Mouse (Mus musculus) stomach, embryonic 14.5 days (tissue): ENCODE data around the gene Tcp11l1. TPM values are rescaled to one million over a fixed set of nuclear protein-coding genes. Genes with fewer than 3 reads are reported as not detected.

Experiments used
- ATAC-seq: fragments of 200-750 bp; cut with Nextera tagmentation; 2 replicates; pipeline ENCODE4 v1.8.0; 2017; ENCODE audit warnings: low read depth, moderate TSS enrichment; ENCODE audit not compliant: insufficient number of reproducible peaks, insufficient read depth, low FRiP score
- H3K27ac ChIP-seq: fragments of 300-500 bp; sonication (generic); 2 replicates; pipeline ENCODE4 v1.5.1; 2014; ENCODE audit warnings: mild to moderate bottlenecking, low read length, moderate library complexity, mixed read lengths
- H3K27me3 ChIP-seq: fragments of 300-500 bp; sonication (generic); 2 replicates; pipeline ENCODE4 v1.6.1; 2014; ENCODE audit warnings: low read length, control low read depth, mixed read lengths; ENCODE audit not compliant: control insufficient read depth, insufficient read depth
- H3K36me3 ChIP-seq: fragments of 300-500 bp; sonication (generic); 2 replicates; pipeline ENCODE4 v1.6.1; 2014; ENCODE audit warnings: mild to moderate bottlenecking, control low read depth, low read length, moderate library complexity, mixed read lengths; ENCODE audit not compliant: control insufficient read depth, insufficient read depth
- H3K4me1 ChIP-seq: fragments of 300-500 bp; sonication (generic); 2 replicates; pipeline ENCODE4 v1.6.1; 2014; ENCODE audit warnings: low read length, control low read depth, mixed read lengths; ENCODE audit not compliant: control insufficient read depth, insufficient read depth
- H3K4me2 ChIP-seq: fragments of 300-500 bp; sonication (generic); replicated peaks from 2 replicates; pipeline ENCODE4 v1.6.1; 2014; ENCODE audit warnings: low read depth, low read length, control low read depth
- H3K4me3 ChIP-seq: fragments of 300-500 bp; sonication (generic); 2 replicates; pipeline ENCODE4 v1.5.1; 2014; ENCODE audit warnings: low read depth, low read length, control low read depth
- H3K9ac ChIP-seq: fragments of 300-500 bp; sonication (generic); replicated peaks from 2 replicates; pipeline ENCODE4 v1.6.1; 2014; ENCODE audit warnings: low read depth, mild to moderate bottlenecking, control low read depth, low read length, moderate library complexity, mixed read lengths
- H3K9me3 ChIP-seq: fragments of 300-500 bp; sonication (generic); 2 replicates; pipeline ENCODE4 v1.6.1; 2016; ENCODE audit warnings: low read depth, low read length, control low read depth; ENCODE audit not compliant: control insufficient read depth
- WGBS: fragments of 180-500 bp; shearing (Covaris S2); extraction: QIAGEN DNeasy Blood & Tissue Kit; methylation state at CpG from one replicate; pipeline ENCODE4 v1.1.7; 2014; 5-methylcytosine and 5-hydroxymethylcytosine counted together
- polyA plus RNA-seq: library from polyadenylated mRNA; unstranded; fragments of >200 nt; fragmentation: Nextera tagmentation; extraction: Ambion mirVana; gene quantifications from 2 replicates; pipeline ENCODE4 v1.2.1, GENCODE M21; 2014

Gene Tcp11l1
- polyA plus RNA-seq, 1 experiment from 2014 or later, result 55.2 TPM

DNA sequence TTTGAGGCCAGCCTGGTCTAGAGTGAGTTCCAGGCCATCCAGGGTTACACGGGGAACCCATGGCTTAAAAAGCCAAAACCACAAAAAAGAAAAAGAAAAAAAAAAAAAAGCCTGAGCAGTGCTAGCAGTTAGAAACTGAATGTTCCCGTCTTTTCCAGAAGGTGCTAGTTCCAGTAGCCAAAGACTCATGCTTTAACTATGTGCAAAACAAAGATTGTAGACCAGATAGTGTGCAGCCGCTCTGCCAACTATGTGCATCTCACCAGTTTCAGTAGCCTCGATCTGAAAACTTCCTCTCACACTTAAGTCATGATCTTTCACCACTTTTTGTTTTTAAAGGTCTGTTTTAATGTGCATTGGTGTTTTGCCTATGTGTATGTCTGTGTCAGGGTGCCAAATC, 5.9 kb upstream of the Tcp11l1 start:
- H3K9me3 ChIP-seq, result no peaks in the 10 kb centered on the region
- no peak for ATAC-seq
- no peak overlapping the region for H3K4me2 ChIP-seq
- no peaks in the 10 kb centered on the region for H3K27me3 ChIP-seq
- H3K4me3 ChIP-seq, result no peak overlapping the region
- WGBS, result 83% methylated on average over 4 of the region's 4 CpGs
- H3K27ac ChIP-seq, result no peak overlapping the region
- H3K9ac ChIP-seq, result no peak overlapping the region
- H3K36me3 ChIP-seq, result no peaks in the 10 kb centered on the region
- no peaks in the 10 kb centered on the region for H3K4me1 ChIP-seq

DNA sequence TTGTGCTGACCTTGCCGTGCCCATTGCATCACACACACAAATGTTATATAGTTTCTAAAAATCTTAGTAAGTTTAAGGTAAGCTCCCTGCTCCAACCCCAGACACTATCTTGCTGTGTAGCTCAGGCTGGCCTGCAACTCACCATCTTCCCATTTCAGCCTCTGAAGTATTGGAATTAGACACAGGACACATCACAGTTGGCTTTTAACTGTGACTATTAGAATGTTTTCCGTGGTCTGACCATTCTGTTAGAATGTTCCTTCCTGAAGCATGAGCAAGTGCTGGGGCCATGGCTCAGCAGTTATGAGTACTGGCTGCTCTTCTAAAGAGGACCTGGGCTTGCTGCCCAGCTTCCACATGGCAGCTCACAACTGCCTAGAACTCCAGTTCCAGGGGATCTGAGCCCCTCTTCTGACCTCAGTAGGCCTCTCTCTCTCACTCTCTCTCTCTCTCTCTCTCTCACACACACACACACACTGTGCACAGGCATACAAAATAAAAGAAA, 5.3 kb upstream of the Tcp11l1 start:
- no peak overlapping the region for H3K9ac ChIP-seq
- no peak overlapping the region for H3K4me3 ChIP-seq
- H3K4me1 ChIP-seq, result no peaks in the 10 kb centered on the region
- H3K36me3 ChIP-seq, result no peaks in the 10 kb centered on the region
- H3K27ac ChIP-seq, result no peak overlapping the region
- ATAC-seq, result no peak
- no peaks in the 10 kb centered on the region for H3K9me3 ChIP-seq
- H3K27me3 ChIP-seq, result no peaks in the 10 kb centered on the region
- no peak overlapping the region for H3K4me2 ChIP-seq
- 84% methylated on average over 2 of the region's 2 CpGs for WGBS

DNA sequence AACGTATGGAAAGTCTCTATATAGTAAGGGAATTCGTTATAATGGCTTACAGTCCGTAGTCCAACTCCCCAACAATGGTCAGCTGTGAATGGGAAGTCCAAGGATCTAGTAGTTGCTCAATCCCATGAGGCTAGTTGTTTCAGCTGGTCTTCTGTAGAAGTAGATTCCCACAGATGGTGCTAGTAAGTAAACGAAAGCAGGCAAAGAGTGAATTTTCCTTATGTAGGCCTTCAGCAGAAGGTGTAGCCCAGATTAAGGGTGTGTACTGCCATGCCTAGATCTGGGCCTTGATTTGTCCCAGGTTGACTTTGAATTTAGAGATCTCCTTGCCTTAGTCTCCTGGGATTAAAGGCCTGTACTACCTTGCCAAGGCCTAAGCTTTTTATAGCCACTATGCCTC, 4.3 kb upstream of the Tcp11l1 start, which contains the start of gene Pin1rt1:
Gene Pin1rt1, minus strand, starts transcription at position 101 of the 400 bp plus-strand sequence.
- WGBS, result 91% methylated on average over 4 of the region's 4 CpGs
- H3K9ac ChIP-seq, result no peak within 1 kb of the TSS
- ATAC-seq, result no peak
- no peak within 1 kb of the TSS for H3K4me2 ChIP-seq
- no peaks in the 10 kb centered on the region for H3K4me1 ChIP-seq
- no peaks in the 10 kb centered on the region for H3K36me3 ChIP-seq
- H3K9me3 ChIP-seq, result no peaks in the 10 kb centered on the region
- H3K27me3 ChIP-seq, result no peaks in the 10 kb centered on the region
- H3K27ac ChIP-seq, result no peak within 1 kb of the TSS
- no peak within 1 kb of the TSS for H3K4me3 ChIP-seq

DNA sequence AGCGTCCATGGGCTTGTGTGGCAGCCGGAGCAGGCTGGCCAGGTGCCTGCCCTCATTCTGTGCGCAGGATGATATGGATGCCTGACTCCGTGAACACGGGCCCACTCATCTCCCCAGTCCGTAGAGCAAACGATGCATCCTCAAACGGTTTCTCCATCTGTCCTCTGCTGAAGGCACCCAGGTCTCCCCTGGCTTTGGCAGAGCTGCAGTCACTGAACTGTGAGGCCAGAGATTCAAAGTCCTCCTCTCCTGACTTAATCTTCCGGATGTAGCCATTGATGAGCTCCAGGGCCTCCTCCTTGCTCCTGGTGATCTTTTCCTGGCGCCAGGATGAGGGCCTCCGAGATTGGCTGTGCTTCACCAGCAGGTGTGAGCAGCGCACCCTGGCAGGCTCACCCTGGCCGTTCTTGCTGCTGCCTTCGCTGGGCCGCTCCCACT, 2.3 kb upstream of the Tcp11l1 start:
- H3K27ac ChIP-seq, result no peak overlapping the region
- ATAC-seq, result no peak
- no peak overlapping the region for H3K9ac ChIP-seq
- no peaks in the 10 kb centered on the region for H3K9me3 ChIP-seq
- no peaks in the 10 kb centered on the region for H3K36me3 ChIP-seq
- 42% methylated on average over 15 of the region's 15 CpGs for WGBS
- no peak overlapping the region for H3K4me2 ChIP-seq
- no peaks in the 10 kb centered on the region for H3K27me3 ChIP-seq
- H3K4me1 ChIP-seq, result 0 out of 2 replicates have a peak, but pooled peaks cover 4% of the 10 kb centered on the region
- no peak overlapping the region for H3K4me3 ChIP-seq

DNA sequence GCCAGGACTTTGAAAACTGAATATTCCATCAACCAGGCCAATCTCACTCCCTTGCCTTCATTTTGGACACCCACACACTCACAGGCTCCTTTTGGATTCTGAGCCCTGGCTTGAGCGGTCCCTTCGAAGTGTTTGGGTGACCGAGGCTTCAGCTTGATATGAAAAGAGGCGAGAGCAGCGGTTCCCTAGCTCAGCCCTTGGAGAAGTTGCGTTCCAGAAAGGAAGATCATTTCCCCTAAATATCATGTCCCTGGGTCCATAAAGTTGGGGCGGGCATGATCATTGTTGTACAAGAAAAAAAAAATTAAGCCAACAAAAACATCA, 479 bp upstream of the Tcp11l1 start:
- Histone ChIP-seq H3K4me1 (0 out of 2 replicates have a peak, but pooled peaks cover 4% of the 10 kb centered on the region), H3K4me2 (peak overlapping the region; percentile 66), H3K4me3 (peak overlapping the region; percentile 59), H3K27ac (peak overlapping the region; percentile 70), H3K9me3 (no peaks in the 10 kb centered on the region), H3K9ac (peak overlapping the region; percentile 67; the same call in 1 of the 2 replicates), H3K27me3 (no peaks in the 10 kb centered on the region), H3K36me3 (no peaks in the 10 kb centered on the region; the same call in 1 of the 2 replicates)
- 0% methylated on average over 7 of the region's 7 CpGs for WGBS
- ATAC-seq, result no peak; the same call in 1 of the 2 replicates

DNA sequence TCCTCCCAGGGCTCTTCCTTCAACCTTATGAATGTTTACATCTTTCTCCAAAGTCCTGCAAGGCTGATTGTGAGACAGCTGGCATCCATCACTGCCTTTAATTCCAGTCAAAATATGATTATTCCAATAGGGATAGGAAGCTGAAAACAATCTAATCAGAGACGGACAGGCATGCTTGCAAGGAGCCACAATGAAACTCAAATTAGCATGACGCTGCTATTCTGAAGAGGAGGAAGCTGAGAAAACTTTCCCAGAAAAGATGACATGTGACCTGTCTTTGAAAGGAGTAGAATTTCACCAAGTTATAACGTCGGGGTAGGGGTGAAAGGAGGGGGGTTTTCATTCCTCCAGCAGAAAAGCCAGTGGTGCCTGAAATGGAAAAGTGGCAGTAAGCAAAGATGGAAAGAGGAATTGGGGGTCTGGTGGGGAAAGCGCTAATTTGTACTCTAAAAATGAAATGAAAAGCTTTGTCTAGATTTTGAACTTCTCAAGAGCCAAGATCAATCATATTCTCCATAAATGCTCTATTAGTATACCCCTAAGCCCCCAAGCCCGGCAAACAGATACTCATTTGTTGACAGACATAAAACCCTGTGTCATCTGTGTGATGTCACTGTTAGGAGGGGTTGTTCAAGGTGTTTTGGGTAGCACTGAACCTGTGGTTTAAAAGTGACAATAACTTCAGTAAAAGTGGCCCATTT, 1.1 kb downstream of the Tcp11l1 start:
- no peaks in the 10 kb centered on the region for H3K9me3 ChIP-seq
- H3K27me3 ChIP-seq, result no peaks in the 10 kb centered on the region
- H3K4me1 ChIP-seq, result 0 out of 2 replicates have a peak, but pooled peaks cover 4% of the 10 kb centered on the region
- no peak overlapping the region for H3K27ac ChIP-seq
- peak overlapping the region; percentile 66 for H3K4me2 ChIP-seq
- WGBS, result 19% methylated on average over 6 of the region's 6 CpGs
- no peaks in the 10 kb centered on the region; the same call in 1 of the 2 replicates for H3K36me3 ChIP-seq
- H3K4me3 ChIP-seq, result peak overlapping the region; percentile 59
- ATAC-seq, result no peak
- no peak overlapping the region; the same call in 1 of the 2 replicates for H3K9ac ChIP-seq

DNA sequence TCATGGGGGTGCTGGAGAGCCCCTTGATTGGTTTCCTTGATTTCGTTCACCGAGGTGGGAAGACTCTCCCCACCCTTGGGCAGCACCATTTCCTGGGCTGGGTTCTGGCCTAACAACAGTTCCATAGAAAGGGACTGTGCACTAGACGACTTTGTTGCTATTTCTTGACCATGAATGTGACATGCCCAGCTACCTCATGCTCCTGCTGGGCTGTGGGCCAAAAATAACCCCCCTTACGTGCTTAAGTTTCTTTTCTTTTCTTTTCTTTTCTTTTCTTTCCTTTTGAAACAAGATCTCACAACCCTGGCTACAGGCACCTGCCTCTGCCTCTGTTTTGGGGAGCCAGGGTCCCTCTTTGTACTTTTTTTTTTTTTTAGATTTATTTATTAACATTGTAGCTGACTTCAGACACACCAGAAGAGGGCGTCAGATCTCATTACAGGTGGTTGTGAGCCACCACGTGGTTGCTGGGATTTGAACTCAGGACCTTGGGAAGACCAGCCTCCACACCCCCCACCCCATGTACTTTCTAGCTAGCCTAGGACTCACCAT, 2.1 kb downstream of the Tcp11l1 start:
- ATAC-seq, result no peak
- Histone ChIP-seq H3K36me3 (no peaks in the 10 kb centered on the region; the same call in 1 of the 2 replicates), H3K4me3 (no peak overlapping the region), H3K27ac (no peak overlapping the region), H3K4me2 (no peak overlapping the region), H3K9ac (no peak overlapping the region), H3K4me1 (0 out of 2 replicates have a peak, but pooled peaks cover 9% of the 10 kb centered on the region), H3K9me3 (no peaks in the 10 kb centered on the region), H3K27me3 (no peaks in the 10 kb centered on the region)
- 67% methylated on average over 6 of the region's 6 CpGs for WGBS

DNA sequence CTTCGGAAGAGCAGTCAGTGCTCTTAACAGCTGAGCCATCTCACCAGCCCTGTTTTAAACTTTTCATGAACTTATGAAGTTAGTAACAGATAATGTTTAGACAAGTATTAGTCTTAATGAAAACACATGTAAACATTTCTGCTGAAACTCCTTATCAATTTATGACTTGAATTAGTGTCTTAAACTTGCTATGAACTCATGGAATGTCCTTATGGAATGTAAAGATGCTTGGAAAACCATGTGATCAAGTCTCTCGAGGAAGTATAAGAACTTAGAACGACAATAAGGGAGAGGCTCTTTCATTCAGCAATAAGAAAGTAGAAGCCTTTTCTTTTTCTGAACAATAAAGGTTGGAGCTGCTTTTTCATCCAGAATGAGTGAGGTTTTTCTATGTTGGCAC, 7.6 kb downstream of the Tcp11l1 start:
- no peak for ATAC-seq
- Histone ChIP-seq H3K9me3 (no peaks in the 10 kb centered on the region), H3K27me3 (no peaks in the 10 kb centered on the region), H3K4me3 (no peak overlapping the region), H3K36me3 (no peaks in the 10 kb centered on the region; the same call in 1 of the 2 replicates), H3K4me1 (0 out of 2 replicates have a peak, but pooled peaks cover 4% of the 10 kb centered on the region), H3K9ac (no peak overlapping the region), H3K27ac (no peak overlapping the region), H3K4me2 (no peak overlapping the region)
- WGBS, result 44% methylated on average over 3 of the region's 3 CpGs
